Mouse (Mus musculus) kidney, embryonic 16.5 days (tissue): ENCODE measurements at regions not wholly inside any gene's neighbourhood (a gene's known extent, or its start where the extent isn't known, plus 50 kb on each side); places are given as distances from the start of the nearest gene placed in this dataset.

Experiments used
- ATAC-seq: fragments of 200-750 bp; cut with Nextera tagmentation; 2 replicates; pipeline ENCODE4 v1.8.0; 2017; ENCODE audit warnings: moderate TSS enrichment; ENCODE audit not compliant: low FRiP score, low TSS enrichment
- H3K27ac ChIP-seq: fragments of 300-500 bp; sonication (generic); 2 replicates; pipeline ENCODE4 v1.5.1; 2014; ENCODE audit warnings: low read length
- H3K27me3 ChIP-seq: fragments of 300-500 bp; sonication (generic); 2 replicates; pipeline ENCODE4 v1.6.1; 2014; ENCODE audit warnings: low read length, control low read depth, mixed read lengths; ENCODE audit not compliant: insufficient read depth
- H3K36me3 ChIP-seq: fragments of 300-500 bp; sonication (generic); 2 replicates; pipeline ENCODE4 v1.6.1; 2014; ENCODE audit warnings: low read length, control low read depth, mixed read lengths; ENCODE audit not compliant: insufficient read depth
- H3K4me1 ChIP-seq: fragments of 300-500 bp; sonication (generic); 2 replicates; pipeline ENCODE4 v1.6.1; 2014; ENCODE audit warnings: low read length, control low read depth, mixed read lengths; ENCODE audit not compliant: insufficient read depth
- H3K4me2 ChIP-seq: fragments of 300-500 bp; sonication (generic); replicated peaks from 2 replicates; pipeline ENCODE4 v1.6.1; 2014; ENCODE audit warnings: low read depth, low read length
- H3K4me3 ChIP-seq: fragments of 300-500 bp; sonication (generic); 2 replicates; pipeline ENCODE4 v1.5.1; 2014; ENCODE audit warnings: mild to moderate bottlenecking, low read length
- H3K9ac ChIP-seq: fragments of 300-500 bp; sonication (generic); replicated peaks from 2 replicates; pipeline ENCODE4 v1.6.1; 2014; ENCODE audit warnings: low read length
- H3K9me3 ChIP-seq: fragments of 300-500 bp; sonication (generic); 2 replicates; pipeline ENCODE4 v1.6.1; 2016; ENCODE audit warnings: low read length, control low read depth
- WGBS: fragments of 180-500 bp; shearing (Covaris S2); extraction: QIAGEN DNeasy Blood & Tissue Kit; methylation state at CpG from one replicate; pipeline ENCODE4 v1.1.7; 2014; 5-methylcytosine and 5-hydroxymethylcytosine counted together

DNA sequence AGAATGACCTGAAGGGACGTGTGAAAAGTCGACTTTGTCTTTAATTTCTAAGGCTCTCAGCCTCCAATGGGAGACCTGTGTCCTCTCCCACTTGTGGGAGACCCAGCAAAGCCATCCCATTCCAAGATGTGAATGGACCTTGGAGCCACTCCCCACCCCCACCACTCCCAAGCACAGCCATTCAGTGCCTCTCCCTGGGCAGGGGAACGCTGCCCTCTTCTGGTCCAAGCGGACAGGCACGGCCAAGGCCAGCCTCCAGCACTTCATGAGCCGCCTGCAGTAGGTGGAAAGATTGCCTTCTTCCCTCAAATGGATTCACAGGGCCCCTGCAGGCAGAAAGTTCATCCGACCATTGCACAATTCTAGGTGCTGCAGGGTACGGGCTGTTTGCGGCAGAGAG is 181.6 kb downstream of the Bmp7 start:
- H3K27ac ChIP-seq, result no peak overlapping the region
- no peaks in the 10 kb centered on the region for H3K9me3 ChIP-seq
- ATAC-seq, result peak; percentile 80; the same call in 1 of the 2 replicates
- H3K27me3 ChIP-seq, result peaks cover 26% of the 10 kb centered on the region
- no peak overlapping the region for H3K4me2 ChIP-seq
- H3K9ac ChIP-seq, result no peak overlapping the region
- H3K4me3 ChIP-seq, result no peak overlapping the region
- H3K36me3 ChIP-seq, result no peaks in the 10 kb centered on the region
- H3K4me1 ChIP-seq, result no peaks in the 10 kb centered on the region
- 11% methylated on average over 9 of the region's 9 CpGs for WGBS

DNA sequence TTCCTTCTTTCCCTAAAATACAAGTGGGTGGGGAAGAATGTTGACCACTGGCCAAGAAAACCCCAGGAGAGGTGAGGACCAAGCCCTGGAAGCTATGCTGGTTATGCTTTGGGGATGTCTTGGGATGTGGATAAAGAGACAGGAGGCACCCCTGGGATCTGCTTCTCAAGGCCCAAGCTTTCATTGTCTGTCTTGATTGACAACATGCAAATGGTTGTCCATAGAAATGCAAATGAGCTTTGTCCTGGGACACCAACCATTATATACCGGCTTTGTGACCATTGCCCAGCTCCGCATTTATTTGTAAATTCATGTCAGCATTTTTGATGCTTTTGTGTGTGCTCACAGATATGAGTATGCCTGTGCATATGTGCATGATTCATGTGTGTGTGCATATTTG is 174.9 kb downstream of the Bmp7 start:
- Histone ChIP-seq H3K4me1 (no peaks in the 10 kb centered on the region), H3K4me2 (no peak overlapping the region), H3K27me3 (peaks cover 2% of the 10 kb centered on the region; the same call in 1 of the 2 replicates), H3K9ac (no peak overlapping the region), H3K9me3 (no peaks in the 10 kb centered on the region), H3K36me3 (no peaks in the 10 kb centered on the region), H3K27ac (no peak overlapping the region), H3K4me3 (no peak overlapping the region)
- ATAC-seq, result no peak
- WGBS, result 78% methylated on average over 2 of the region's 2 CpGs

- Histone ChIP-seq H3K9me3 (no peaks in the 10 kb centered on the region), H3K4me2 (no peak overlapping the region), H3K27ac (no peak overlapping the region), H3K36me3 (no peaks in the 10 kb centered on the region), H3K4me3 (no peak overlapping the region), H3K27me3 (peaks cover 2% of the 10 kb centered on the region; the same call in 1 of the 2 replicates), H3K9ac (no peak overlapping the region), H3K4me1 (no peaks in the 10 kb centered on the region)
- ATAC-seq, result no peak
- 44% methylated on average over 7 of the region's 7 CpGs for WGBS
These were observed 173.7 kb downstream of the Bmp7 start for GRCm38 (mm10) chr2:172766403-172766802.

- Histone ChIP-seq H3K4me2 (no peak overlapping the region), H3K27ac (no peak overlapping the region), H3K9me3 (no peaks in the 10 kb centered on the region), H3K27me3 (peaks cover 2% of the 10 kb centered on the region; the same call in 1 of the 2 replicates), H3K9ac (no peak overlapping the region), H3K4me1 (no peaks in the 10 kb centered on the region), H3K4me3 (no peak overlapping the region), H3K36me3 (no peaks in the 10 kb centered on the region)
- 81% methylated on average over 8 of the region's 8 CpGs for WGBS
- no peak for ATAC-seq
These were observed 171.4 kb downstream of the Bmp7 start for GRCm38 (mm10) chr2:172768756-172769155.

DNA sequence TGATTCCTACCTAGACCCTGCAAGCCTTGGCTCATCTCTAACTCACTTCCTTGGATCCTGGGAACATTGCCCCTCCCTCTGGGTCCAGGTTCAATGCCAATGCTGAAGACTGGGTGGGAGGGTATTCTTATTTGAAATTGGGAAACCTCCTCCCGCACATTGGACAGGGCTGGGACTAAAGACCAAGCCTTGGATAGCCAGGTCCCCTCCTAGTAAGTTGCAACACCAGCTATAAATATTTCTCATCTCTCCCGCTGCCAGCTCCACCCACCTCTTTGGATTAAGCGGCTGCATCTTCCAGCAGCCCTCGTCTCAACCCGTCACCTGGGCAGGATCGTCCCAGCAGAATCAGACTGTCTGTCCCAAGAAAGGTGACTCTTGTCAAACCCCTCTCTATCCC is 170.1 kb downstream of the Bmp7 start:
- Histone ChIP-seq H3K9ac (no peak overlapping the region), H3K4me1 (no peaks in the 10 kb centered on the region), H3K9me3 (no peaks in the 10 kb centered on the region), H3K27ac (no peak overlapping the region), H3K36me3 (no peaks in the 10 kb centered on the region), H3K4me3 (no peak overlapping the region), H3K27me3 (no peaks in the 10 kb centered on the region), H3K4me2 (no peak overlapping the region)
- WGBS, result 71% methylated on average over 6 of the region's 6 CpGs
- ATAC-seq, result no peak

- 89% methylated on average over 14 of the region's 14 CpGs for WGBS
- ATAC-seq, result no peak
- H3K4me2 ChIP-seq, result no peak overlapping the region
- H3K9me3 ChIP-seq, result no peaks in the 10 kb centered on the region
- H3K27me3 ChIP-seq, result no peaks in the 10 kb centered on the region
- H3K4me3 ChIP-seq, result no peak overlapping the region
- no peak overlapping the region for H3K27ac ChIP-seq
- H3K36me3 ChIP-seq, result no peaks in the 10 kb centered on the region
- no peaks in the 10 kb centered on the region for H3K4me1 ChIP-seq
- H3K9ac ChIP-seq, result no peak overlapping the region
These were observed 169.5 kb downstream of the Bmp7 start for GRCm38 (mm10) chr2:172770606-172771005.

- no peaks in the 10 kb centered on the region for H3K27me3 ChIP-seq
- 0% methylated on average over 2 of the region's 2 CpGs for WGBS
- no peaks in the 10 kb centered on the region for H3K36me3 ChIP-seq
- H3K27ac ChIP-seq, result no peak overlapping the region
- no peaks in the 10 kb centered on the region for H3K4me1 ChIP-seq
- peaks cover 7% of the 10 kb centered on the region; the same call in 1 of the 2 replicates for H3K9me3 ChIP-seq
- no peak overlapping the region for H3K9ac ChIP-seq
- no peak overlapping the region for H3K4me3 ChIP-seq
- 0 out of 2 replicates have a peak, but pooled peaks have one; percentile 16 for ATAC-seq
- H3K4me2 ChIP-seq, result no peak overlapping the region
These were observed 166.9 kb downstream of the Bmp7 start for GRCm38 (mm10) chr2:172773176-172773575.

GRCm38 (mm10) chr2:172776485-172776884 is 163.6 kb downstream of the Bmp7 start:
- H3K9me3 ChIP-seq, result peaks cover 7% of the 10 kb centered on the region; the same call in 1 of the 2 replicates
- no peak for ATAC-seq
- H3K4me2 ChIP-seq, result no peak overlapping the region
- H3K36me3 ChIP-seq, result no peaks in the 10 kb centered on the region
- 47% methylated on average over 12 of the region's 12 CpGs for WGBS
- H3K4me3 ChIP-seq, result no peak overlapping the region
- no peaks in the 10 kb centered on the region for H3K4me1 ChIP-seq
- no peak overlapping the region for H3K27ac ChIP-seq
- H3K27me3 ChIP-seq, result no peaks in the 10 kb centered on the region
- no peak overlapping the region for H3K9ac ChIP-seq

DNA sequence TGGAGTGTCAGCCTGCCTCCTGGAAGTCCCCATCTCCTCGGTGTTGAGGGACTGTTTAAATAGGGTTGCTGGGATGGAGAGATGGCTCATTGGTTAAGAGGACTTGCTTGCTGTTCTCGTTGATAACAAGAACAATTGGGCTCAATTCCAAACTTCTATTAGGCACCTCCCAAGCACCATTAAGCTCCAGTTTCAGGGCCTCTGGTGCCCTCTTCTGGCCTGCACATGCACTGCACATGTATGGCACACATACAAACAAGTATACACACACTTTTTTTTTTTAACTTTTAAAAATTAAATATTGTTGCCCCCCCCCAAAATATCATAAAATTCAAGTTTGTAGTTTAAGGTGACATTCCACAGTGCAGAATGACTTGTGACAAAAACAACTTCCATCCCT is 162.3 kb downstream of the Bmp7 start:
- Histone ChIP-seq H3K36me3 (no peaks in the 10 kb centered on the region), H3K9me3 (peaks cover 7% of the 10 kb centered on the region; the same call in 1 of the 2 replicates), H3K4me1 (no peaks in the 10 kb centered on the region), H3K27me3 (no peaks in the 10 kb centered on the region), H3K9ac (no peak overlapping the region), H3K4me3 (no peak overlapping the region), H3K27ac (no peak overlapping the region), H3K4me2 (no peak overlapping the region)
- 79% methylated on average over 2 of the region's 2 CpGs for WGBS
- ATAC-seq, result no peak

- no peak overlapping the region for H3K27ac ChIP-seq
- H3K4me3 ChIP-seq, result no peak overlapping the region
- H3K27me3 ChIP-seq, result no peaks in the 10 kb centered on the region
- no peak for ATAC-seq
- H3K4me2 ChIP-seq, result no peak overlapping the region
- no peaks in the 10 kb centered on the region for H3K36me3 ChIP-seq
- peaks cover 18% of the 10 kb centered on the region for H3K9me3 ChIP-seq
- H3K9ac ChIP-seq, result no peak overlapping the region
- no peaks in the 10 kb centered on the region for H3K4me1 ChIP-seq
- WGBS, result 29% methylated on average over 5 of the region's 5 CpGs
These were observed 161.0 kb downstream of the Bmp7 start for GRCm38 (mm10) chr2:172779096-172779495.
